Mouse (Mus musculus) brain, embryonic 14.5 days (tissue): ENCODE data around the gene Mafg.

Source experiments
- CTCF ChIP-seq: fragments of 200-500 bp; IDR thresholded peaks from 2 replicates; pipeline ENCODE4 v1.5.1; 2012; ENCODE audit warnings: inconsistent platforms, mild to moderate bottlenecking, moderate library complexity, borderline replicate concordance; ENCODE audit not compliant: insufficient read depth, insufficient read length; ENCODE audit errors: extremely low read depth
- POLR2A ChIP-seq: fragments of 200-500 bp; IDR thresholded peaks from 2 replicates; pipeline ENCODE4 v1.6.1; 2012; ENCODE audit warnings: mild to moderate bottlenecking, inconsistent platforms, borderline replicate concordance; ENCODE audit not compliant: poor library complexity, insufficient read depth, insufficient read length, severe bottlenecking; ENCODE audit errors: extremely low read depth

- TF ChIP-seq POLR2A = no peak
- no peak for TF ChIP-seq CTCF
These were observed 1.4 kb upstream of the Mafg start for GRCm38 (mm10) chr11:120634810-120635209.
